Mouse (Mus musculus) heart, adult 2 months (tissue): ENCODE data around the gene Zmym3.

Experiments
- CTCF ChIP-seq: fragments of 200-600 bp; IDR thresholded peaks from 2 replicates; pipeline ENCODE4 v1.8.1; 2022; ENCODE audit warnings: antibody characterized with exemption, mild to moderate bottlenecking, moderate library complexity
- EP300 ChIP-seq: fragments of 200-500 bp; IDR thresholded peaks from 2 replicates; pipeline ENCODE4 v1.6.1; 2011; ENCODE audit warnings: low read depth, low read length, control low read depth; ENCODE audit not compliant: insufficient read depth

DNA sequence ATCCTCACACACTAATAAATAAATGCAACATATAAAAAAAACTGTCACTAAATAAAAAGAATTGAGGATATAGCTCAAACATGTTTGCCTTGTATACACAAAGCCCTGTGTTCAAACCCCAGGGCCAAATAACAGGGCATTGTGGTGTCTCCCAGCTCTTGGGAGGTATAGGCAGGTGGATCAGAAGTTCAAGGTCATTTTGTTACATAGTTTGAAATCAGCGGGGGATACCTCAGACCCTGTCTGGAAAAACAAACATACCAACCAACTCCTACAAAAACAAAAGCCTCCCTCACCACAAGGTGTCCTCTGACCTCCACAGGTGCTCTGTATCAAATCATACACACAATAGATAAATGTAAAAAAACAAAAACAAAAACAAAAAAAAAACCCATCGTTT lies 26.3 kb downstream of the Zmym3 start:
- TF ChIP-seq EP300 (no peak), CTCF (no peak)
